Mouse (Mus musculus): ENCODE results near the gene Ptger4.
A peak's percentile ranks its signal among the peaks of the same experiment; 100 is the strongest.
"Not testable (repeated sequence)": the region's sequence is repeated elsewhere in the genome, so short reads cannot be mapped to it uniquely, and the experiment has no call there.

Ptger4 gene

GRCm38 (mm10) chr15:5238553-5238952, 5.4 kb downstream of the Ptger4 start:
- DNase-seq (ENCODE audit: inconsistent age in 2 of 2, low spot score in 1 of 2): no peak

- DNase-seq (ENCODE audit: inconsistent age in 2 of 2, low spot score in 1 of 2): no peak
Observed at GRCm38 (mm10) chr15:5238073-5238472, 5.9 kb downstream of the Ptger4 start.

GRCm38 (mm10) chr15:5237012-5237660, 6.9 kb downstream of the Ptger4 start:
- DNase-seq (ENCODE audit: inconsistent age in 2 of 2, low spot score in 1 of 2): no peak

GRCm38 (mm10) chr15:5236538-5236937, 7.4 kb downstream of the Ptger4 start:
- peak; percentile 74 to 91 for DNase-seq (ENCODE audit: inconsistent age in 2 of 2, low spot score in 1 of 2)

- peak; percentile 49 to 72 for DNase-seq (ENCODE audit: inconsistent age in 2 of 2, low spot score in 1 of 2)
Observed at GRCm38 (mm10) chr15:5235527-5235926, 8.5 kb downstream of the Ptger4 start.

GRCm38 (mm10) chr15:5234659-5235058, 9.3 kb downstream of the Ptger4 start:
- DNase-seq (ENCODE audit: inconsistent age in 2 of 2, low spot score in 1 of 2): peak; percentile 18 to 47

GRCm38 (mm10) chr15:5230746-5231145, 13.2 kb downstream of the Ptger4 start:
- not testable (repeated sequence) for DNase-seq (ENCODE audit: inconsistent age in 2 of 2, low spot score in 1 of 2)

- DNase-seq (ENCODE audit: inconsistent age in 2 of 2, low spot score in 1 of 2): no peak
Observed at GRCm38 (mm10) chr15:5220491-5220890, 23.5 kb downstream of the Ptger4 start.

- DNase-seq (ENCODE audit: inconsistent age in 2 of 2, low spot score in 1 of 2): no peak
Observed at GRCm38 (mm10) chr15:5209116-5209515, 34.9 kb downstream of the Ptger4 start.

GRCm38 (mm10) chr15:5205222-5205621, 38.8 kb downstream of the Ptger4 start:
- no peak for DNase-seq (ENCODE audit: inconsistent age in 2 of 2, low spot score in 1 of 2)

GRCm38 (mm10) chr15:5196691-5197090, 47.3 kb downstream of the Ptger4 start:
- DNase-seq (ENCODE audit: inconsistent age in 2 of 2, low spot score in 1 of 2): no peak

- DNase-seq (ENCODE audit: inconsistent age in 2 of 2, low spot score in 1 of 2): no peak
Observed at GRCm38 (mm10) chr15:5195987-5196514, 47.9 kb downstream of the Ptger4 start.

GRCm38 (mm10) chr15:5194931-5195330, 49.1 kb downstream of the Ptger4 start:
- no peak for DNase-seq (ENCODE audit: inconsistent age in 2 of 2, low spot score in 1 of 2)

- peak; percentile 62 to 77 for DNase-seq (ENCODE audit: inconsistent age in 2 of 2, low spot score in 1 of 2)
Observed at GRCm38 (mm10) chr15:5194446-5194845, 49.5 kb downstream of the Ptger4 start.

- peak in 1 of 2 experiments; percentile 62 for DNase-seq (ENCODE audit: inconsistent age in 2 of 2, low spot score in 1 of 2)
Observed at GRCm38 (mm10) chr15:5193833-5194232, 50.2 kb downstream of the Ptger4 start.

- no peak for DNase-seq (ENCODE audit: inconsistent age in 2 of 2, low spot score in 1 of 2)
Observed at GRCm38 (mm10) chr15:5189504-5190093, 54.4 kb downstream of the Ptger4 start.

- DNase-seq (ENCODE audit: inconsistent age in 2 of 2, low spot score in 1 of 2): peak in 1 of 2 experiments; percentile 32
Observed at GRCm38 (mm10) chr15:5188029-5188428, 56.0 kb downstream of the Ptger4 start.

- no peak for DNase-seq (ENCODE audit: inconsistent age in 2 of 2, low spot score in 1 of 2)
Observed at GRCm38 (mm10) chr15:5187116-5187515, 56.9 kb downstream of the Ptger4 start.

- DNase-seq (ENCODE audit: inconsistent age in 2 of 2, low spot score in 1 of 2): no peak
Observed at GRCm38 (mm10) chr15:5186293-5186675, 57.7 kb downstream of the Ptger4 start.

GRCm38 (mm10) chr15:5185366-5186292, 58.4 kb downstream of the Ptger4 start, which contains the start of gene Ttc33:
Gene Ttc33, plus strand, starts transcription at chr15:5185525.
- peak; percentile 80 to 95 for DNase-seq (ENCODE audit: inconsistent age in 2 of 2, low spot score in 1 of 2)

- DNase-seq (ENCODE audit: inconsistent age in 2 of 2, low spot score in 1 of 2): peak in 1 of 2 experiments; percentile 56
Observed at GRCm38 (mm10) chr15:5184668-5185330, 59.2 kb downstream of the Ptger4 start.
